Mouse (Mus musculus): ENCODE measurements at regions not wholly inside any gene's neighbourhood (a gene's known extent, or its start where the extent isn't known, plus 50 kb on each side); places are given as distances from the start of the nearest gene placed in this dataset.

- Histone ChIP-seq H3K4me1 (ENCODE audit: control insufficient read depth, insufficient read depth, low read length) (no peaks in the 10 kb centered on the region), H3K9me3 (ENCODE audit: control insufficient read depth, low read length) (no peaks in the 10 kb centered on the region), H3K36me3 (ENCODE audit: control insufficient read depth, insufficient read depth, low read length) (no peaks in the 10 kb centered on the region), H3K4me2 (ENCODE audit: low read length) (no peak overlapping the region), H3K4me3 (replicated peaks; ENCODE audit: low read depth, low read length) (no peak overlapping the region), H3K9ac (replicated peaks; ENCODE audit: low read length) (no peak overlapping the region), H3K27me3 (ENCODE audit: control insufficient read depth, insufficient read depth, low read length) (no peaks in the 10 kb centered on the region), H3K27ac (replicated peaks; ENCODE audit: low read depth, low read length) (no peak overlapping the region)
- 38% methylated on average over 1 of the region's 1 CpGs for WGBS
- ATAC-seq (ENCODE audit: low FRiP score, low TSS enrichment), result no peak
- DNase-seq, result no peak
Measured at GRCm38 (mm10) chr8:35946539-35946940, 180.9 kb downstream of the Gm19410 start.

GRCm38 (mm10) chr8:35948146-35948545, 182.6 kb downstream of the Gm19410 start:
- Histone ChIP-seq H3K27ac (replicated peaks; ENCODE audit: low read depth, low read length) (no peak overlapping the region), H3K4me3 (replicated peaks; ENCODE audit: low read depth, low read length) (no peak overlapping the region), H3K9me3 (ENCODE audit: control insufficient read depth, low read length) (no peaks in the 10 kb centered on the region), H3K4me2 (ENCODE audit: low read length) (no peak overlapping the region), H3K36me3 (ENCODE audit: control insufficient read depth, insufficient read depth, low read length) (no peaks in the 10 kb centered on the region), H3K27me3 (ENCODE audit: control insufficient read depth, insufficient read depth, low read length) (no peaks in the 10 kb centered on the region), H3K4me1 (ENCODE audit: control insufficient read depth, insufficient read depth, low read length) (no peaks in the 10 kb centered on the region), H3K9ac (replicated peaks; ENCODE audit: low read length) (no peak overlapping the region)
- DNase-seq (no peak), ATAC-seq (ENCODE audit: low FRiP score, low TSS enrichment) (no peak)
- WGBS, result 92% methylated on average over 2 of the region's 2 CpGs

- no peaks in the 10 kb centered on the region for H3K9me3 ChIP-seq (ENCODE audit: control insufficient read depth, low read length)
- no peaks in the 10 kb centered on the region for H3K36me3 ChIP-seq (ENCODE audit: control insufficient read depth, insufficient read depth, low read length)
- H3K9ac ChIP-seq (replicated peaks; ENCODE audit: low read length), result no peak overlapping the region
- no peaks in the 10 kb centered on the region for H3K27me3 ChIP-seq (ENCODE audit: control insufficient read depth, insufficient read depth, low read length)
- no peak overlapping the region for H3K4me2 ChIP-seq (ENCODE audit: low read length)
- no peak overlapping the region for H3K4me3 ChIP-seq (replicated peaks; ENCODE audit: low read depth, low read length)
- WGBS, result 77% methylated on average over 9 of the region's 9 CpGs
- no peaks in the 10 kb centered on the region for H3K4me1 ChIP-seq (ENCODE audit: control insufficient read depth, insufficient read depth, low read length)
- DNase-seq, result no peak
- ATAC-seq (ENCODE audit: low FRiP score, low TSS enrichment), result no peak
- H3K27ac ChIP-seq (replicated peaks; ENCODE audit: low read depth, low read length), result no peak overlapping the region
Measured at GRCm38 (mm10) chr8:35948751-35949183, 183.2 kb downstream of the Gm19410 start.

- WGBS, result 95% methylated on average over 2 of the region's 2 CpGs
Measured at GRCm38 (mm10) chr8:35955506-35955905, 189.9 kb downstream of the Gm19410 start.

GRCm38 (mm10) chr8:35956319-35956718, 190.7 kb downstream of the Gm19410 start:
- H3K4me3 ChIP-seq (replicated peaks; ENCODE audit: low read depth, low read length), result no peak overlapping the region
- no peaks in the 10 kb centered on the region for H3K27me3 ChIP-seq (ENCODE audit: control insufficient read depth, insufficient read depth, low read length)
- H3K9ac ChIP-seq (replicated peaks; ENCODE audit: low read length), result no peak overlapping the region
- H3K36me3 ChIP-seq (ENCODE audit: control insufficient read depth, insufficient read depth, low read length), result no peaks in the 10 kb centered on the region
- H3K9me3 ChIP-seq (ENCODE audit: control insufficient read depth, low read length), result no peaks in the 10 kb centered on the region
- no peak overlapping the region for H3K27ac ChIP-seq (replicated peaks; ENCODE audit: low read depth, low read length)
- WGBS, result 8% methylated on average over 2 of the region's 2 CpGs
- peak; percentile 17 for DNase-seq
- no peak overlapping the region for H3K4me2 ChIP-seq (ENCODE audit: low read length)
- ATAC-seq (ENCODE audit: low FRiP score, low TSS enrichment), result peak; percentile 50; the same call in 1 of the 2 replicates
- peaks cover 11% of the 10 kb centered on the region; the same call in 1 of the 2 replicates for H3K4me1 ChIP-seq (ENCODE audit: control insufficient read depth, insufficient read depth, low read length)

More at GRCm38 (mm10) chr8:35955506-35955905, 189.9 kb downstream of the Gm19410 start:
- Histone ChIP-seq H3K36me3 (ENCODE audit: control insufficient read depth, insufficient read depth, low read length) (no peaks in the 10 kb centered on the region), H3K4me2 (ENCODE audit: low read length) (no peak overlapping the region), H3K4me3 (replicated peaks; ENCODE audit: low read depth, low read length) (no peak overlapping the region), H3K9ac (replicated peaks; ENCODE audit: low read length) (no peak overlapping the region), H3K27ac (replicated peaks; ENCODE audit: low read depth, low read length) (no peak overlapping the region), H3K9me3 (ENCODE audit: control insufficient read depth, low read length) (no peaks in the 10 kb centered on the region), H3K4me1 (ENCODE audit: control insufficient read depth, insufficient read depth, low read length) (peaks cover 6% of the 10 kb centered on the region; the same call in 1 of the 2 replicates), H3K27me3 (ENCODE audit: control insufficient read depth, insufficient read depth, low read length) (no peaks in the 10 kb centered on the region)
- DNase-seq (no peak), ATAC-seq (ENCODE audit: low FRiP score, low TSS enrichment) (no peak)

GRCm38 (mm10) chr8:35959201-35959600, 193.6 kb downstream of the Gm19410 start:
- no peaks in the 10 kb centered on the region for H3K9me3 ChIP-seq (ENCODE audit: control insufficient read depth, low read length)
- WGBS, result 83% methylated on average over 4 of the region's 4 CpGs
- H3K36me3 ChIP-seq (ENCODE audit: control insufficient read depth, insufficient read depth, low read length), result no peaks in the 10 kb centered on the region
- no peak overlapping the region for H3K4me2 ChIP-seq (ENCODE audit: low read length)
- ATAC-seq (ENCODE audit: low FRiP score, low TSS enrichment), result no peak
- H3K4me1 ChIP-seq (ENCODE audit: control insufficient read depth, insufficient read depth, low read length), result peaks cover 13% of the 10 kb centered on the region; the same call in 1 of the 2 replicates
- H3K9ac ChIP-seq (replicated peaks; ENCODE audit: low read length), result no peak overlapping the region
- H3K4me3 ChIP-seq (replicated peaks; ENCODE audit: low read depth, low read length), result no peak overlapping the region
- no peak for DNase-seq
- H3K27ac ChIP-seq (replicated peaks; ENCODE audit: low read depth, low read length), result no peak overlapping the region
- no peaks in the 10 kb centered on the region for H3K27me3 ChIP-seq (ENCODE audit: control insufficient read depth, insufficient read depth, low read length)

- H3K36me3 ChIP-seq (ENCODE audit: control insufficient read depth, insufficient read depth, low read length), result no peaks in the 10 kb centered on the region
- H3K27me3 ChIP-seq (ENCODE audit: control insufficient read depth, insufficient read depth, low read length), result no peaks in the 10 kb centered on the region
- H3K4me2 ChIP-seq (ENCODE audit: low read length), result no peak overlapping the region
- no peak overlapping the region for H3K4me3 ChIP-seq (replicated peaks; ENCODE audit: low read depth, low read length)
- H3K9me3 ChIP-seq (ENCODE audit: control insufficient read depth, low read length), result no peaks in the 10 kb centered on the region
- WGBS, result 56% methylated on average over 9 of the region's 9 CpGs
- no peak for ATAC-seq (ENCODE audit: low FRiP score, low TSS enrichment)
- DNase-seq, result peak; percentile 50
- no peak overlapping the region for H3K9ac ChIP-seq (replicated peaks; ENCODE audit: low read length)
- no peak overlapping the region for H3K27ac ChIP-seq (replicated peaks; ENCODE audit: low read depth, low read length)
- peaks cover 13% of the 10 kb centered on the region; the same call in 1 of the 2 replicates for H3K4me1 ChIP-seq (ENCODE audit: control insufficient read depth, insufficient read depth, low read length)
Measured at GRCm38 (mm10) chr8:35960867-35961614, 195.5 kb downstream of the Gm19410 start.

GRCm38 (mm10) chr8:35961615-35962220, 196.1 kb downstream of the Gm19410 start:
- no peak overlapping the region for H3K4me3 ChIP-seq (replicated peaks; ENCODE audit: low read depth, low read length)
- no peak overlapping the region; the same call in 1 of the 2 replicates for H3K9ac ChIP-seq (replicated peaks; ENCODE audit: low read length)
- no peaks in the 10 kb centered on the region for H3K27me3 ChIP-seq (ENCODE audit: control insufficient read depth, insufficient read depth, low read length)
- 33% methylated on average over 20 of the region's 20 CpGs for WGBS
- ATAC-seq (ENCODE audit: low FRiP score, low TSS enrichment) (no peak), DNase-seq (peak; percentile 38)
- no peaks in the 10 kb centered on the region for H3K36me3 ChIP-seq (ENCODE audit: control insufficient read depth, insufficient read depth, low read length)
- H3K9me3 ChIP-seq (ENCODE audit: control insufficient read depth, low read length), result no peaks in the 10 kb centered on the region
- 0 out of 2 replicates have a peak overlapping the region, but pooled peaks have one; percentile 13 for H3K4me2 ChIP-seq (ENCODE audit: low read length)
- H3K27ac ChIP-seq (replicated peaks; ENCODE audit: low read depth, low read length), result no peak overlapping the region
- 0 out of 2 replicates have a peak, but pooled peaks cover 7% of the 10 kb centered on the region for H3K4me1 ChIP-seq (ENCODE audit: control insufficient read depth, insufficient read depth, low read length)

Data from midbrain, embryonic 14.5 days (tissue).